Mouse (Mus musculus): ENCODE results near the gene Smad1. TPM values are rescaled to one million over a fixed set of nuclear protein-coding genes. Genes with fewer than 3 reads are reported as not detected.

Smad1 gene
- polyA plus RNA-seq, 1 experiment from 2014 or later: 85.8 TPM

DNA sequence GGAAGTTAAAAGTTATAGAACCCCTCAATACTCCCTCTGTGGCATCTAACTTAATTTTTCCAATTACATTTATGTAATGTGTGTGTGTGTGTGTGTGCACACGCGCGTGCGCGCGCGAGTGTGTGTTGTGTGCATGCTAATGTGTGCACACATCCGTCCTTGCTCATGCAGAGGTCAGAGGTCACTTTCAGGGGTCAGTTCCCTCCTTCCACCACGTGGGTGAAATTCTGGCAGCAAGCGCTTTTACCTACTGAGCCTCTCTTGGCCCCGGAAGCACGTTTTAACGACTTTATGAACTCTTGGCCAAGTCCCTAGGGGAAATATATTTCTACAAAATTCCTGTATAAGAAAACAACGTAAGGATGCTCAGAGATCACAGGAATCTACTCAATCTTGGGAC is 19.3 kb downstream of the Smad1 start:
- Histone ChIP-seq H3K27ac (no peak overlapping the region), H3K27me3 (replicated peaks) (no peaks in the 10 kb centered on the region), H3K4me1 (peaks cover 38% of the 10 kb centered on the region), H3K9me3 (no peaks in the 10 kb centered on the region), H3K9ac (no peak overlapping the region), H3K4me2 (replicated peaks) (no peak overlapping the region), H3K36me3 (peaks cover 5% of the 10 kb centered on the region; the same call in 1 of the 2 replicates), H3K4me3 (no peak overlapping the region)
- 79% methylated on average over 14 of the region's 14 CpGs for WGBS
- no peak for ATAC-seq (ENCODE audit: low FRiP score, low read depth)

DNA sequence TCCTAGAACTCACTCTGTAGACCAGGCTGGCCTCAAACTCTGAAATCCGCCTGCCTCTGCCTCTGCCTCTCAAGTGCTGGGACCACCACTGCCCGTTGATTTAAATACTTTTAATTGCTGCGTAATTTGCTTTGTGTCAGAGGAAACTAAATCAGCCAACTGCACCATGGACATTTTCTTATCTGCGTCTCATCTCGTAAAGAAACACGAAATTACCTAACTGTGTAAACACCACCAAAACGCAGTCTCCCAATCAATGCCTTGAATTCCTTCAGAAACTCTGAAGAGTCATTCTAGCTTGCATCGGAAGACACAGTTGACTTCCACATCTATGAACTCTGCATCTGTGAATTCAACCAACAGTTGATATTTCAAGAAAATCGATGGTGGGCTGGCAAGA is 22.7 kb downstream of the Smad1 start:
- no peaks in the 10 kb centered on the region for H3K27me3 ChIP-seq (replicated peaks)
- no peaks in the 10 kb centered on the region for H3K9me3 ChIP-seq
- H3K27ac ChIP-seq: no peak overlapping the region
- peaks cover 10% of the 10 kb centered on the region for H3K4me1 ChIP-seq
- H3K4me2 ChIP-seq (replicated peaks): no peak overlapping the region
- peaks cover 9% of the 10 kb centered on the region; the same call in 1 of the 2 replicates for H3K36me3 ChIP-seq
- no peak overlapping the region for H3K9ac ChIP-seq
- no peak for ATAC-seq (ENCODE audit: low FRiP score, low read depth)
- H3K4me3 ChIP-seq: no peak overlapping the region
- WGBS: 81% methylated on average over 9 of the region's 9 CpGs

DNA sequence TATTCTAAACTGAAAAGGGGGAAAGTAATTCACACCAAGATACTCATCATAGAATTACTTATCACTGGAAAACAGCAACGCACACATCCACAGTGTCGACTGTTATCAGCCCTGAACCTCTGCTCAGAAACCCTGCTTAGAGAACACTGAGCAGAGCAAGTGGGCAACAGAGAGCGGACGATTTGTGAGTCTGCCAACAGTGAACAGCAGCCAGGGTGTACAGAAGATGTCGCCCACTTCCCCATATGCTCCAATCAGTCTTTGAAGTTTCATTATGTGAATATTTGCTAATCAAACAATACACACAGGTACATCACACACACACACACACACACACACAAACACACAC is 23.6 kb downstream of the Smad1 start:
- ATAC-seq (ENCODE audit: low FRiP score, low read depth): no peak
- Histone ChIP-seq H3K4me2 (replicated peaks) (no peak overlapping the region), H3K27ac (no peak overlapping the region), H3K4me3 (no peak overlapping the region), H3K4me1 (peaks cover 3% of the 10 kb centered on the region; the same call in 1 of the 2 replicates), H3K27me3 (replicated peaks) (no peaks in the 10 kb centered on the region), H3K9ac (no peak overlapping the region), H3K36me3 (peaks cover 18% of the 10 kb centered on the region), H3K9me3 (no peaks in the 10 kb centered on the region)
- 81% methylated on average over 5 of the region's 5 CpGs for WGBS

DNA sequence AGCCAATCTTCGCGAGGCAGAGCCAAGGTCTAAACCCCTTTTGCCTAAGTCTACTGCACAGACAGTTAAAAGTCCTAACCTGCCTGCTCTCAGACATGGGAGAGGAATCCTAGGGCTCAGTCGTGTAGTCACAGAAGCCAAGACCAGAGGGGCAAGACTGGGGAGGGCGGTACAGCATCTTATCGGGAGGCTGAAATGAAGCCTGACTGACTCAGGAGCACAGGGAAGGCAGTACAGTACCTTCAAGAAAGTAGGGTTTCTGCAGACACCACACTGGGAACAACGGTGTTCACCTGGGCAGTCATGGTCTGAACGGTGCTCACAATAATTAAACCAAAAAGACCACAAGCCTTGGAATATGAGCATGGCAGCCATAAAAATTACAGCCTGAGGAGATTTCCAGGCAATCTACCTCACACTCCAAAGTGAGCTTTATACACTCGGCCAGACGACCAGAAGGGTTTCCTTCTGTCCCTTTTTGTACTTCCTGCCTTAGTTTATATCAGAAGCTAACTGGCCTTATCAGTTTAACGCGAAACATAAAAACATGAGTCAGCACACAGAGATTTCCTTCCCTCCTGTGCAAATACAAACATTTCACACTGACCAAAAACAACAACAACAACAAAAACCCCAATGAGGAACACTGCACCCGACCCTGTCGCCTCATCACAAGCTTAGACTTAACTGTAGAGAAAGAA is 24.1 kb downstream of the Smad1 start:
- Histone ChIP-seq H3K4me1 (peaks cover 3% of the 10 kb centered on the region; the same call in 1 of the 2 replicates), H3K36me3 (peaks cover 24% of the 10 kb centered on the region), H3K9me3 (no peaks in the 10 kb centered on the region), H3K9ac (no peak overlapping the region), H3K27ac (no peak overlapping the region), H3K27me3 (replicated peaks) (no peaks in the 10 kb centered on the region), H3K4me3 (no peak overlapping the region), H3K4me2 (replicated peaks) (no peak overlapping the region)
- ATAC-seq (ENCODE audit: low FRiP score, low read depth): no peak
- WGBS: 73% methylated on average over 13 of the region's 13 CpGs

GRCm38 (mm10) chr8:79374410-79374809 is 24.9 kb downstream of the Smad1 start:
- ATAC-seq (ENCODE audit: low FRiP score, low read depth): no peak
- Histone ChIP-seq H3K9me3 (no peaks in the 10 kb centered on the region), H3K36me3 (peaks cover 29% of the 10 kb centered on the region), H3K27ac (no peak overlapping the region), H3K4me3 (no peak overlapping the region), H3K4me1 (peaks cover 3% of the 10 kb centered on the region; the same call in 1 of the 2 replicates), H3K9ac (no peak overlapping the region), H3K27me3 (replicated peaks) (no peaks in the 10 kb centered on the region), H3K4me2 (replicated peaks) (no peak overlapping the region)
- 79% methylated on average over 5 of the region's 5 CpGs for WGBS

DNA sequence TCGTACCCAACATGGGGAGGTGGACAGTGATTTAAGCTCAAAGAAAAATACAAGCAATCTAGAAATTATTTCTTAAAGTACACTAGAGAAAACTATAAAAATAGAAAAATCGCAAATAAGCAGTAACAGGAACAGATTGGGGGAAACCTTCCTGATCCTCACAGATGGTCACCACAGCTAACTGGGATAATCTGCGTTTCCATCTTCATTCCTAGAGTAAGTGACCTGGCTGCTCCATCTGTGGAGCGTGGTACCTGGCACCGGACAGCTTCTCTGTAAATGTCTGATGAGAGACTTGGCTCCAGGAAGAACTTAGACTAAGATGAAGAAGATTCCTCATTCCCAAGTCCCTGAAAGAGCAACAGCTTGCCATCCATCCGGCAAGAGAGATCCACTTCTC is 25.8 kb downstream of the Smad1 start:
- no peak for ATAC-seq (ENCODE audit: low FRiP score, low read depth)
- Histone ChIP-seq H3K4me3 (no peak overlapping the region), H3K4me2 (replicated peaks) (no peak overlapping the region), H3K4me1 (peaks cover 3% of the 10 kb centered on the region; the same call in 1 of the 2 replicates), H3K27ac (no peak overlapping the region), H3K27me3 (replicated peaks) (no peaks in the 10 kb centered on the region), H3K9ac (no peak overlapping the region), H3K9me3 (no peaks in the 10 kb centered on the region), H3K36me3 (peaks cover 37% of the 10 kb centered on the region)
- WGBS: 92% methylated on average over 6 of the region's 6 CpGs

- peaks cover 38% of the 10 kb centered on the region for H3K36me3 ChIP-seq
- no peak overlapping the region for H3K4me2 ChIP-seq (replicated peaks)
- H3K4me3 ChIP-seq: no peak overlapping the region
- ATAC-seq (ENCODE audit: low FRiP score, low read depth): no peak
- H3K9me3 ChIP-seq: no peaks in the 10 kb centered on the region
- H3K4me1 ChIP-seq: peaks cover 3% of the 10 kb centered on the region; the same call in 1 of the 2 replicates
- H3K27ac ChIP-seq: no peak overlapping the region
- WGBS: 90% methylated on average over 8 of the region's 8 CpGs
- H3K27me3 ChIP-seq (replicated peaks): no peaks in the 10 kb centered on the region
- no peak overlapping the region for H3K9ac ChIP-seq
Observed at GRCm38 (mm10) chr8:79372960-79373359, 26.4 kb downstream of the Smad1 start.

DNA sequence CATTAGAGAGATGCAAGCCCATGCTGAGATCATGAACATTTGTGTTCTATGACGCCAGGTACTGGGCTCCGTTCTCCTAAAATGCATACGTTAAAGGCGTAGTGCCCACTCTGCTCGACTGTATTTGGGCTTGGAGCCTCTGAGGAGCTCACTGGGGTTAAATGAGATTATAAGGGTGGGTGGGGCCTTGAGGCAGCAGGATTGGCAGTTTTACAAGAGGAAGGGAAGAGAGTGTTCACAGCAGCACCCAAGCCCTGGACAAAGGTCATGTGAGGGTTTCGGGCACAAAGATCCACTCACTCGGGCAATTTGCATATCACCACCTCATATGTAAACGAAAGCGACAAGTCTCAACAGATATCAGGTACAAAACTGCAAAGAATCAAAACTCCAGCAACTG is 26.8 kb downstream of the Smad1 start:
- ATAC-seq (ENCODE audit: low FRiP score, low read depth): no peak
- peaks cover 3% of the 10 kb centered on the region; the same call in 1 of the 2 replicates for H3K4me1 ChIP-seq

GRCm38 (mm10) chr8:79372084-79372483 is 27.2 kb downstream of the Smad1 start:
- Histone ChIP-seq H3K9ac (no peak overlapping the region), H3K4me3 (no peak overlapping the region), H3K9me3 (no peaks in the 10 kb centered on the region), H3K27me3 (replicated peaks) (no peaks in the 10 kb centered on the region), H3K4me1 (peaks cover 3% of the 10 kb centered on the region; the same call in 1 of the 2 replicates), H3K27ac (no peak overlapping the region), H3K4me2 (replicated peaks) (no peak overlapping the region), H3K36me3 (peaks cover 37% of the 10 kb centered on the region)
- 90% methylated on average over 9 of the region's 9 CpGs for WGBS
- ATAC-seq (ENCODE audit: low FRiP score, low read depth): no peak

More for the DNA sequence above, 26.8 kb downstream of the Smad1 start:
- Histone ChIP-seq H3K9ac (no peak overlapping the region), H3K36me3 (peaks cover 38% of the 10 kb centered on the region), H3K4me3 (no peak overlapping the region), H3K4me2 (replicated peaks) (no peak overlapping the region), H3K27ac (no peak overlapping the region), H3K9me3 (no peaks in the 10 kb centered on the region), H3K27me3 (replicated peaks) (no peaks in the 10 kb centered on the region)
- WGBS: 81% methylated on average over 9 of the region's 9 CpGs

DNA sequence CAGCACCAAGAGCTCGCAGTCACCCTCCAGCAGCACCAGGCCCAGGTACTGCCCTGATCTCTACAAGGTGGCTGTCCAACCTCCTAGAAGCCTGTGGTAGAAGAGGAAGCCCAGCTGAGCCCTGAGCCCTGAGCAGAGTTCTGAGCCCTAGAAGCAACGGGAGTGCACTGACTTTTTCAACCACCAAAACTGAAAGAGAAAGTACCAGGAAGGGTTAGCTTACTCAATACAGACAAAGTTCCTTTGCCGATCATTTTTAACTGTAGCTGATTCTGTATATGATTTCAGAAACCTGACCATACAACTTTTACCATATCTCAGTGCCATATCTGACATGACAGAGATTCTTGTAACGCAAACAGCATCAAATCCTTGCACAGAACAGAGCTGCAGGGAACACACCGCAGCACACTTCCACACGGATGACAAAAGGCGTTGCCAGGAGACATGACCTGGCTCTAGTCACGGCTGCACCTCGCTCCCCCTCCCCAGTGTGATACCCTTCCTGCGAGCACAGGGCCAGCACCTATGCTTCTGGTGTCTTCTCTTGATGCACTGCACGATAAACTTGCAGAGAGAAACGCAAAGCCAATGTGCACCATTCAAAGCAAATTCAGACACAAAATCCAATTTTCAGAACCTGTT is 28.6 kb downstream of the Smad1 start:
- WGBS: 91% methylated on average over 12 of the region's 12 CpGs
- H3K4me1 ChIP-seq: no peaks in the 10 kb centered on the region

GRCm38 (mm10) chr8:79369163-79369562 is 30.2 kb downstream of the Smad1 start:
- no peaks in the 10 kb centered on the region for H3K27me3 ChIP-seq (replicated peaks)
- H3K9ac ChIP-seq: no peak overlapping the region
- H3K9me3 ChIP-seq: no peaks in the 10 kb centered on the region
- no peak overlapping the region for H3K4me3 ChIP-seq
- no peak overlapping the region for H3K27ac ChIP-seq
- 95% methylated on average over 6 of the region's 6 CpGs for WGBS
- ATAC-seq (ENCODE audit: low FRiP score, low read depth): no peak
- H3K4me2 ChIP-seq (replicated peaks): no peak overlapping the region
- peaks cover 43% of the 10 kb centered on the region for H3K36me3 ChIP-seq
- H3K4me1 ChIP-seq: no peaks in the 10 kb centered on the region

More for the DNA sequence above, 28.6 kb downstream of the Smad1 start:
- Histone ChIP-seq H3K27ac (no peak overlapping the region), H3K4me2 (replicated peaks) (no peak overlapping the region), H3K9me3 (no peaks in the 10 kb centered on the region), H3K27me3 (replicated peaks) (no peaks in the 10 kb centered on the region), H3K9ac (no peak overlapping the region), H3K4me3 (no peak overlapping the region), H3K36me3 (peaks cover 34% of the 10 kb centered on the region)
- no peak for ATAC-seq (ENCODE audit: low FRiP score, low read depth)

DNA sequence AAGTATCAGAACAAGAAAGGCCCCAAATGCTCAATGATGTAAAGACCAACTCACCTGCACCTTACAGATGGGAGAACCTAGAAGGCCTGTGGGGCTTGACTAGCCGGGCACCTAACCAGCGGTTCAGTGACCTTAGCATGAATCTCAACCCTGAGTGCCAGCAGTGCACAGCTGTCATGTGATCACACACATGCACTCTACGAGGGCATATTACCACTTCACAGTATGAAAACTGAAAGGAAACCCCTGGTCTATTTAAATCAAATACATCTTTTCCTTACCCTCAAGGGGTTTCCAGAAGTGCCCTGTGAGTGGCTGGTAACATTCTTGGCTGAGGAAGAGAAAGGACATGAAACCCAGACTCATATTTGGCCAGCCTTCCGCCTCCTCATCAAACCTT is 31.4 kb downstream of the Smad1 start:
- no peak overlapping the region for H3K9ac ChIP-seq
- no peak for ATAC-seq (ENCODE audit: low FRiP score, low read depth)
- H3K27ac ChIP-seq: no peak overlapping the region
- no peaks in the 10 kb centered on the region for H3K9me3 ChIP-seq
- no peaks in the 10 kb centered on the region for H3K27me3 ChIP-seq (replicated peaks)
- H3K4me1 ChIP-seq: no peaks in the 10 kb centered on the region
- peaks cover 46% of the 10 kb centered on the region for H3K36me3 ChIP-seq
- H3K4me2 ChIP-seq (replicated peaks): no peak overlapping the region
- WGBS: 95% methylated on average over 4 of the region's 4 CpGs
- H3K4me3 ChIP-seq: no peak overlapping the region

DNA sequence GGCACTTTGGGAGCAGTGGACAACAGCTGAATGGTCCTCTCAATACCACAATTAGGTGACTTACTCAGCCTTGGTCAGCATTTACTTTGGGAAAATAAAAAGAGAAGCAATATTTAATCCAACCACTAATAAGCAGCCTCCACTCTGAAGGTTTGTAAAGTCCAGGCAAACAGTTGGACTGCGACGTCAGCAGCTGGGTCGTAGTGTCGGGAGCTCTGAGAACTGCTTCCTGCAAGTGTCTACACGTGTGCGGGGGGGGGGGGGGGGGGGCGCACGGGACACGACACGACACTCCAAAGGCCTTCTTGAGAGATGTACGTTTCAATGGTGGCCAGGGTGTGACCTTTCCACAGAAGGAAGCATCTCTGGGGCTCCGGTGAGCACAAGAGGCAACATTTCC is 32.0 kb downstream of the Smad1 start:
- ATAC-seq (ENCODE audit: low FRiP score, low read depth): no peak
- peaks cover 46% of the 10 kb centered on the region for H3K36me3 ChIP-seq
- H3K9ac ChIP-seq: no peak overlapping the region
- no peak overlapping the region for H3K4me3 ChIP-seq
- H3K4me2 ChIP-seq (replicated peaks): no peak overlapping the region
- H3K27ac ChIP-seq: no peak overlapping the region
- WGBS: 80% methylated on average over 12 of the region's 12 CpGs
- H3K4me1 ChIP-seq: no peaks in the 10 kb centered on the region
- no peaks in the 10 kb centered on the region for H3K27me3 ChIP-seq (replicated peaks)
- no peaks in the 10 kb centered on the region for H3K9me3 ChIP-seq

All from neural tube, embryonic 12.5 days (tissue).